Mouse (Mus musculus): ENCODE measurements around the gene Cd83. TPM values are rescaled to one million over a fixed set of nuclear protein-coding genes. Genes with fewer than 3 reads are reported as not detected.

Gene Cd83
- 17.4 and 18.1 TPM in 2 replicates for polyA plus RNA-seq (2015; fragmentation: Nextera tagmentation; extraction: Ambion mirVana)

DNA sequence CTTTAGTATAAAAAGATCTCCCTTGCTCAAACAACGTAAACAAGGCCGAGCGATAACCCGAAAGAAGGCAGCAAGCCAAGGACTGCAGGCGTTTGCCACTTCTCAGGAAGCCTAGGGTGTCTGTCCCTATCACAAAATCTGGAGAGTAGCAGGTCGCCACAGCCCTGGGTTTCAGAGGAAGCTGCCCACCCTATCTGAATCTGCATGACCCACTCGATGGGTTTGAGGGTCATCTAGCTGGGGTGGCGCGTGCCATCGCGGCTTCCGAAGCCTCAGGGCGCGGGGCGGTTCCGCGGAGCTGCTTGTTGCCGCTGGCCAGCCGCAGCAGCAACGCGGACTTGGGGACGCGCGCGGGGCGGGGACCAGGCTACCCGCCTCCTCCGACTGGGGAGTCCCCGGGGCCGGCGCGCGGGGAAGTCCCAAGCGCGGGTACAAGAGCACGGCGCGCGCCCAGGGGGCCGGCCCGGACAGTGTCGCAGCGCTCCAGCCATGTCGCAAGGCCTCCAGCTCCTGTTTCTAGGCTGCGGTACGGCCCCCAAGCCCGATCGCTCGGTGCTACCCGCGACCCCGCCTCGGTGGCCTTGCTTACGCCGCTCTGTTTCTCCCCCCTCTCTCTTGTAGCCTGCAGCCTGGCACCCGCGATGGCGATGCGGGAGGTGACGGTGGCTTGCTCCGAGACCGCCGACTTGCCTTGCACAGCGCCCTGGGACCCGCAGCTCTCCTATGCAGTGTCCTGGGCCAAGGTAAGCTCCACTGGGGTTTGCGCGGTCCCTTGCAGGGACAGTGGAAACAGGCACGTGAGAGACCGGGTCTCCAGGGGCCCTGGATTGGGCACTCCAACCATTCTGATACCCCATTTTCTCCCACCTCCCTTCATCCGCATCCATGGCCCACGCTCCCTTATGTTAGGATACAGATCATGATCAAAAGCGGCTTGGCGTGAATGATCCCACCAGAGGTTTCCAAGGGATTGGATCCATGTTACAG, at the start of gene Cd83:
Gene Cd83 (plus strand): TSS at position 51 of the 987 bp plus-strand sequence.
- Histone ChIP-seq H3K27me3 (peaks cover 32% of the 10 kb centered on the region), H3K27ac (peak within 1 kb of the TSS; percentile 55), H3K4me2 (peak within 1 kb of the TSS; percentile 85), H3K4me1 (replicated peaks) (peaks cover 30% of the 10 kb centered on the region), H3K4me3 (peak within 1 kb of the TSS; percentile 65), H3K36me3 (no peaks in the 10 kb centered on the region), H3K9ac (peak within 1 kb of the TSS; percentile 86), H3K9me3 (no peaks in the 10 kb centered on the region)
- WGBS: 5% methylated on average over 73 of the region's 73 CpGs
- peak; percentile 65 for ATAC-seq (ENCODE audit: low FRiP score)

DNA sequence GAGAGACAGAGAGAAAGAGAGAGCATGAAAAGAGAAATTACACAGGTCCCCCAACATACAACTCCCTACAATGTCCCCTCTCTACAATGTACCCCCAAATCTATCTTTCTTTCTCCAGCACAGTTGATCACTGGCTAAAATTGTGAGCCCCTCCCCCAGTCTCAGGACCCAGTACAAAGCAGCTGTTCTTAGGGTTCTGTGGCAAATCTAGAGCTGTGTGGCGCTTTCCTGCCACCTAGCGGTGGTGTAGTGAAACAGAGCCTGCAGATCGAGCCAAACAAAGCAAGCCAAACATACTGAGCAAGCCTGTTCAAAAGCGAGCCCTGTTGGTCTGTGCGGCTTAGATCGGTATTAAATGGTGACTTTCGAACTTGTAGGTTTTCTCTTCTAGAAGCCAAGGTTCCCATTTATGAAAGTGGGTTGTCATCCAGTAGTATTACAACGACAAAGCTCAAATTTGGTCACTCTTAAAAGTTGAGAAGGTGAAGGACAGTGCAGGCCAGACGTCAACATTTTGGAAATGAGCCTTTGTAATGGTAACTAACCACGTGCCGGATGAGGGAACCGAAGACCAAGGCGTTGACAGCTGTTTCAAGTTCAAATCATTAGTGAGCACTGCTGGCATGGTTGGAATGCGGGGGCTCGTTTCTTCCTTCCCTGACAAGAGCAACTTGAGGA, 44.8 kb upstream of the Cd83 start:
- H3K9me3 ChIP-seq: 0 out of 2 replicates have a peak, but pooled peaks cover 5% of the 10 kb centered on the region
- H3K4me2 ChIP-seq: no peak overlapping the region
- no peaks in the 10 kb centered on the region for H3K36me3 ChIP-seq
- 23% methylated on average over 15 of the region's 15 CpGs for WGBS
- peaks cover 14% of the 10 kb centered on the region for H3K4me1 ChIP-seq (replicated peaks)
- H3K4me3 ChIP-seq: no peak overlapping the region
- no peaks in the 10 kb centered on the region for H3K27me3 ChIP-seq
- no peak overlapping the region for H3K9ac ChIP-seq
- H3K27ac ChIP-seq: no peak overlapping the region
- peak; percentile 85 for ATAC-seq (ENCODE audit: low FRiP score)

DNA sequence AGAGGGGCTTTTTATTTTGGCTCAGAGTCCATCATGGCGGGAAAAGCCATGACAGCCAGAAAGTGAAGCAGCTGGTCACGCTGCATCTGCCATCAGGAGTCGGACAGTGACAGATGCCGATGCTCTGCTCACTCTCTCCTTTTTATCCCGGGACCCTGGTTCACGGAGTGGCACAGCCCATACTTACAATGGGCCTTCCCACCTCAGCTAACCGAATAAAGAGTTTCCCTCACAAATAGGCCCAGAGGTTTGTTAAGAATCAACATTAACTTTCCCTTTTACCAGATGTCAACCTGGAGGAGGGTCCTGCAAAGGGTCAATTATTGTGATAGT, 44.3 kb upstream of the Cd83 start:
- 0 out of 2 replicates have a peak, but pooled peaks cover 5% of the 10 kb centered on the region for H3K9me3 ChIP-seq
- no peak overlapping the region for H3K9ac ChIP-seq
- WGBS: 34% methylated on average over 7 of the region's 7 CpGs
- H3K36me3 ChIP-seq: no peaks in the 10 kb centered on the region
- H3K27me3 ChIP-seq: no peaks in the 10 kb centered on the region
- H3K27ac ChIP-seq: no peak overlapping the region
- H3K4me1 ChIP-seq (replicated peaks): peaks cover 14% of the 10 kb centered on the region
- no peak overlapping the region for H3K4me2 ChIP-seq
- H3K4me3 ChIP-seq: no peak overlapping the region
- no peak for ATAC-seq (ENCODE audit: low FRiP score)

DNA sequence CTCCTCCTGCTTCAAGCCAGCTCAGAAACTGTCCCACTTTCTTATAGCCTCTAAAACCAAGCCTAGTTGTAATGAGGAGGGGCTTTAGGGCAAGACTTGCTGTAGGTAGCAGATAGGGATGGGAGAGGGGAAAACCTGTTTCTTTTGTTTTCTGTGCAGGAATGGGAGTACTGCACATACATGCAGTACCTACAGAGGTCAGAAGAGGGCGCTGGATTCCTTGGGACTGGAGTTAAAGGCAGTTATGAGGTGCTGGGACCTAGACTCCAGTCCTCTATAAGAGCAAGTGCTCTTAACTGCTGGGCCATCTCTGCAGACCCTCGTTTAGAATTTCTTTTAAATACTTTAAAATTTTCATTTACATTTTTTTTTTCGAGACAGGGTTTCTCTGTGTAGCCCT, 41.9 kb upstream of the Cd83 start:
- Histone ChIP-seq H3K9me3 (0 out of 2 replicates have a peak, but pooled peaks cover 5% of the 10 kb centered on the region), H3K9ac (no peak overlapping the region), H3K36me3 (no peaks in the 10 kb centered on the region), H3K27ac (no peak overlapping the region), H3K4me2 (no peak overlapping the region), H3K4me3 (no peak overlapping the region), H3K4me1 (replicated peaks) (peaks cover 14% of the 10 kb centered on the region), H3K27me3 (no peaks in the 10 kb centered on the region)
- no peak for ATAC-seq (ENCODE audit: low FRiP score)
- WGBS: 75% methylated on average over 3 of the region's 3 CpGs

DNA sequence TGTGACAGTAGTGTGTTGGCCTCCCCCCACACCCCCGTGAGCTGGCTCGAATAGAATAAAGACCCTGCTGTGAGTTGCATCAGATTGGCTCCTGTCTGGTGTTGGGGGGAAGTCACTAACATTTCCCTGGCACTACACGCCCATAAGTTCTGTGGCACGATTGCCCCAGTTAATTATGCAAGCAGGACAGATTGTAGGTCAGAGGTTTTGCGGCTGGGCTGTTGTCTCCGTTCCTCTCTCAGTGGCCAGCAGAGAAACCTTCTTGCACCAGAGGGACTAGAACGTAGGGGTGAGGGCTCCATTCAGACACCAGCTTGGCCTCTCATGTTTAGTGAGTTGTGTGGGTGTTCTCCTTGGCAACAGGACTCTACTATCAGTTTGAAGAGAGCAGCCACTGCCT, 40.3 kb upstream of the Cd83 start:
- no peak overlapping the region for H3K4me3 ChIP-seq
- H3K36me3 ChIP-seq: no peaks in the 10 kb centered on the region
- ATAC-seq (ENCODE audit: low FRiP score): no peak
- H3K4me2 ChIP-seq: no peak overlapping the region
- H3K9ac ChIP-seq: no peak overlapping the region
- WGBS: 75% methylated on average over 7 of the region's 7 CpGs
- 0 out of 2 replicates have a peak, but pooled peaks cover 5% of the 10 kb centered on the region for H3K9me3 ChIP-seq
- H3K27me3 ChIP-seq: no peaks in the 10 kb centered on the region
- H3K4me1 ChIP-seq (replicated peaks): peaks cover 12% of the 10 kb centered on the region
- H3K27ac ChIP-seq: no peak overlapping the region

DNA sequence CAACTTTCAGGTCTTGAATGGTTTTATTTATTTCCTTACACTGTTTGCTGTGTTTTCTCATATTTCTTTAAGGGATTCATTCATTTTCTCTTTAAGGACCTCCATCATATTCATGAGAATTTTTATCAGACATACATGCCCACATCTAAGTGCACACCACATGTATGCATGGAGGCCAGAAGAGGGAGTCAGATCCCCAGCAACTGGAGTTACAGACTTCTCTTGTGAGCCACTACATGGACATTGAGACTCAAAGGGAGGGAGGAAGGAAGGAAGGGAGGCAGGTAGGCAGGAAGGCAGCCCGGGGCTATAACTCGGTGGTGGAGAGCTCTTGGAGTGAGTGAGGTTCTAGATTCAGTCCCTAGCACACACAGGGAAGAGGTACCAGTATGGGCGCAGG, 34.3 kb upstream of the Cd83 start:
- H3K4me1 ChIP-seq (replicated peaks): peaks cover 11% of the 10 kb centered on the region
- H3K36me3 ChIP-seq: no peaks in the 10 kb centered on the region
- WGBS: 92% methylated on average over 3 of the region's 3 CpGs
- ATAC-seq (ENCODE audit: low FRiP score): no peak
- H3K27ac ChIP-seq: no peak overlapping the region
- H3K9ac ChIP-seq: no peak overlapping the region
- no peak overlapping the region for H3K4me3 ChIP-seq
- no peak overlapping the region for H3K4me2 ChIP-seq
- H3K9me3 ChIP-seq: no peaks in the 10 kb centered on the region
- no peaks in the 10 kb centered on the region for H3K27me3 ChIP-seq

DNA sequence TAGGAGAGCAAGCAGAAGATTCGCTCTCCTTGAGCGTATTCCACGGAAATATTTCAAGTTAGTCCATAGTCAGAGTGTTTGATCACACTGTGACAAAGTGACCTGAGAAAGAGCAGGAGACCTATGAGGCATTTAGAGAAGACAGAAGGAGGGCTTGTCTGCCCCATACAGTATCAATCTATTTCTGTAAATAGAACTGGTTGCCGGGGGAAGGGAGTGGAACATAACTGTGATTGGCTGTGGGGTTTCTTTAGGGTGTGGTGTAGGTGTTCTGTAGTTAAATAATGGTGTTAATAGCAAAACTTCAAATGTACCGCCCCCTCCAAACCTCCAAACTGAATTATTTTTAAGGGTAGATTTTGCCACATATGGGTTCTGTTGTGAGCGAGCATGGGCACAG, 33.6 kb upstream of the Cd83 start:
- Histone ChIP-seq H3K4me2 (no peak overlapping the region), H3K36me3 (no peaks in the 10 kb centered on the region), H3K27me3 (no peaks in the 10 kb centered on the region), H3K4me1 (replicated peaks) (peaks cover 14% of the 10 kb centered on the region), H3K9me3 (no peaks in the 10 kb centered on the region), H3K27ac (no peak overlapping the region), H3K4me3 (no peak overlapping the region), H3K9ac (no peak overlapping the region)
- WGBS: 95% methylated on average over 6 of the region's 6 CpGs
- no peak for ATAC-seq (ENCODE audit: low FRiP score)

DNA sequence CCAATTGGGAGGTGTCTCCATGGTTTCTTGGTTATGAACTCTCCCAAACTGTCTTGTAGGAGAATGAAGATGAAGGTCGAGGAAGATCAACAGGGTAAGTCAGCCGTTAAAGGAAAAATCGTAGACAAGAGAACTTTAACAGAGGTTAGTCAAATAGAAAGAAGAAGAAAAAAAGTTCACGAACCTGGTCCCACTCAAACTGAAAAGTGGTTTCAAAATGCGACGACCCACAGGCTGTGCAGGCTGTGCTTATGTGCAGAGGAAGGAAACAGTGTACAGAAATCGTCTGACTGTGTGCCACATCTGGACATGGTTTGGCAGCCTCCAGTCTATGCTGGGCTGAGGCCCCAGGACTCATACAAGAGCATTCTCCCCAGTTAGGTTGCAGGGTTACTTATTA, 32.2 kb upstream of the Cd83 start:
- H3K4me3 ChIP-seq: no peak overlapping the region
- no peak overlapping the region for H3K27ac ChIP-seq
- H3K9me3 ChIP-seq: no peaks in the 10 kb centered on the region
- H3K4me1 ChIP-seq (replicated peaks): peaks cover 14% of the 10 kb centered on the region
- H3K27me3 ChIP-seq: no peaks in the 10 kb centered on the region
- H3K36me3 ChIP-seq: no peaks in the 10 kb centered on the region
- no peak overlapping the region for H3K9ac ChIP-seq
- no peak for ATAC-seq (ENCODE audit: low FRiP score)
- WGBS: 84% methylated on average over 7 of the region's 7 CpGs
- no peak overlapping the region for H3K4me2 ChIP-seq

DNA sequence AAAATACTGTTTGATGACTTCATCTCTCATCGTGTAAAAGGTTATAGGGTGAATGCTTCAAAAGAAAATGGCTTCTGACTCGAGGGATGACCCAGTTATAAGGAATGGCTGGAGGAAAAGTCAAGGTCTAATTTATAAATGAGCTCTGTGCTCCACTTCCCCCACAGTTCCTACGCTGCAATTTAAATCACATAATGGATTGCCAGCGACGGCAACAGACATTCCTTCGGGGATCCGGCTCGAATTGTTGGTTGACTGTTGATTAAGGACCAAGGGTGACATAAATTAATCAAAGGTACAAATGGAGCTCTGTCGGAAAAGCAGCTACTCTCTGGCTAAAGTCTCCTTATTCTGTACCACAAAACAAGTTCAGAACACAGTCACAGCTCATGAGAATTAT, 30.9 kb upstream of the Cd83 start:
- Histone ChIP-seq H3K4me1 (replicated peaks) (peaks cover 14% of the 10 kb centered on the region), H3K4me2 (no peak overlapping the region), H3K9me3 (no peaks in the 10 kb centered on the region), H3K27ac (peak overlapping the region; percentile 3; the same call in 1 of the 2 replicates), H3K36me3 (no peaks in the 10 kb centered on the region), H3K4me3 (no peak overlapping the region), H3K27me3 (no peaks in the 10 kb centered on the region), H3K9ac (no peak overlapping the region)
- no peak for ATAC-seq (ENCODE audit: low FRiP score)
- 34% methylated on average over 9 of the region's 9 CpGs for WGBS

DNA sequence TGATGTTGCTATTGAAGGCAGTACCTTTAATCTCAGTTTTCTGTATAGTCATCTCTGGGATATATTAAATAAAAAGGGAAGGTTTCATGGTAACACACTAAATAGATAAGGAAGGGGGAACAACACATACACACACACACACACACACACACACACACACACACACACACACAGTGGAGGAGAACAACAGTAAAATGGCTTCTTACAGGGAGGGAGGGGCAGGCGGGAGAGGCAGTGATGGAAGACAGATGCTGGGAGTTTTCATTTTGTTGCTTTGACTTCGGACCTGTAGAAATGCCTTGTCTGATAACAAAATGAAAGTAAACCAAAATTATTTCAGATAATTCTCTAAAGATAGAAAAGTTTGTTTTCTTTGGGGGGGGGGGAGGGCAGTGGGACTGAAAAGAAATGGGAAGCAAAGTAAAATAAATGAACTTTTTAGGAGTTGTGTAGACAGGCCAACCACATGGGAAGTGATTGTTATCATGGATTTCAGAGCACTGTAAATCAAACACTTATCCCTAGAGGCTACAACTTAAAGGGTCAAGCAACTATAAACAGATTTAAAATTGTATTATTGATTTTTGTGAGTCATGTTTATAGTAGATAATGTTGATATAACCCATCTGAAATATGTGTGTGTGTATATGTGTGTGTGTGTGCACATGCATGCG, 30.0 kb upstream of the Cd83 start:
- H3K4me2 ChIP-seq: no peak overlapping the region
- no peak overlapping the region for H3K27ac ChIP-seq
- no peak overlapping the region for H3K9ac ChIP-seq
- ATAC-seq (ENCODE audit: low FRiP score): no peak
- H3K4me3 ChIP-seq: no peak overlapping the region
- H3K27me3 ChIP-seq: no peaks in the 10 kb centered on the region
- no peaks in the 10 kb centered on the region for H3K9me3 ChIP-seq
- peaks cover 14% of the 10 kb centered on the region for H3K4me1 ChIP-seq (replicated peaks)
- WGBS: 94% methylated on average over 3 of the region's 3 CpGs
- no peaks in the 10 kb centered on the region for H3K36me3 ChIP-seq

DNA sequence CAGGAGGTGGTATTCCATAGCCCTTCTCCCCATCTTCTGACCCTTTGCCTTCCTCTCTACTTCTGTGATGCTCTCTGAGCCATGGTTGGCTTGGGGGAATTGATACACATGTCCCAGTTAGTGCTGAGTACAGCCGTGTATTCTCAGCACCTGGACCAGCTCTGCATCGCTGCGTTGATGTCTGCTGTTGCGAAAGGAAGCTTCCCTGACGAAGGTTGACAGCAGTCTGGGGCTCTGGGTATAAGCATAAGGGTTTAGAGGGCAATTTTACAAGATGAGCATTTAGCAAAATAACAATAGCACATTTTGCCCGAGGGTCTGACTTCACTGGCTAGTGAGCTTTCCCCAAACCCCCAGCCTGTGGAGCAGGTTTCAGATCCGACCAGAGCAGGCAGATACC, 29.0 kb upstream of the Cd83 start:
- H3K4me1 ChIP-seq (replicated peaks): peaks cover 14% of the 10 kb centered on the region
- no peak overlapping the region for H3K4me3 ChIP-seq
- no peaks in the 10 kb centered on the region for H3K36me3 ChIP-seq
- H3K9ac ChIP-seq: no peak overlapping the region
- ATAC-seq (ENCODE audit: low FRiP score): no peak
- 71% methylated on average over 7 of the region's 7 CpGs for WGBS
- H3K9me3 ChIP-seq: no peaks in the 10 kb centered on the region
- H3K27ac ChIP-seq: no peak overlapping the region
- H3K27me3 ChIP-seq: no peaks in the 10 kb centered on the region
- H3K4me2 ChIP-seq: no peak overlapping the region

DNA sequence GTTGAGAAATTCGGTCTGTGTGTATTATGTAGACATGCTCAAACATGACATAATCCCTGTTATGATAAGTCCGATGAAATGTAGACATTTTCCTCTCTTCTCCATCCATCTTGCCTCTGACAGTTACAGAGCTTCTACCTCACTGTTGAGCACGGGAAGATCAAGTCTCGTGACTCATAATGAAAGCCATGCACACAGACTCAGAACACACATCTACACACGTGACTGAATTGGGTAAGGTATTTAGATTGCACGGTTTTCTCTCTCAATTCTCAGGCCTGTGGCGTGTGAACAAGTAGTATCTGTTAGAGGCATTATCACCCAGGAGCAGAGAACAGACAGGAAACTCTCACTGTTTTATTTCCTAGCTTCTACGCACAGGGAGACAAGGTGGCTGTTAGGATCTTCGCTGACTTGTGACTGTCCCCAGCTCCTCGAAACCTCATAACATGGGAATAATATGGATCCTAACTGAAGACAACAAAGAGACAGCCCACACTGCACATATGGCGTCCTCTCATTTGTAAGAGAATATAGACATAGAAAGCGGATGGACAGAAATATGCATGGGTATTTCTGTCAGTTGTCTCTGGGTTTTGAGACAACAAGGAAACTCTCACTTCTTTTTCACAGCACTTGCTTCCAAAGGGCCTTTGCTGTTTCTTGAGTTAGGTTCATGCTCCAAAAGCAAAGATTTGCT, 23.3 kb upstream of the Cd83 start:
- Histone ChIP-seq H3K4me1 (replicated peaks) (no peaks in the 10 kb centered on the region; the same call in 1 of the 2 replicates), H3K36me3 (no peaks in the 10 kb centered on the region), H3K27ac (no peak overlapping the region), H3K9ac (no peak overlapping the region), H3K9me3 (no peaks in the 10 kb centered on the region), H3K4me2 (no peak overlapping the region), H3K27me3 (no peaks in the 10 kb centered on the region), H3K4me3 (no peak overlapping the region)
- 90% methylated on average over 12 of the region's 12 CpGs for WGBS
- no peak for ATAC-seq (ENCODE audit: low FRiP score)
